Mouse (Mus musculus) frontal cortex, adult 2 months (tissue): ENCODE data around the gene Ushbp1. TPM values are rescaled to one million over a fixed set of nuclear protein-coding genes. Genes with fewer than 3 reads are reported as not detected.

ENCODE experiments used
- DNase-seq, 2 experiments: peaks; one replicate each; pipeline ENCODE4 v3.0.0; 2022; ENCODE audit warnings: low spot score in 1 of 2; ENCODE audit errors: extremely low spot score in 1 of 2
- polyA plus RNA-seq: library from polyadenylated mRNA; depleted of rRNA; stranded (reverse); fragments of >200 nt; gene quantifications from 2 replicates; pipeline ENCODE4 v1.2.3, GENCODE M21; 2012

The Ushbp1 gene
- polyA plus RNA-seq, 1 experiment: 11.8 TPM

GRCm38 (mm10) chr8:71395071-71395470, 531 bp downstream of the Ushbp1 start:
- no peak for DNase-seq

- DNase-seq: no peak
Observed at GRCm38 (mm10) chr8:71394481-71394880, 1.1 kb downstream of the Ushbp1 start.

- no peak for DNase-seq
Observed at GRCm38 (mm10) chr8:71392871-71393270, 2.7 kb downstream of the Ushbp1 start.

- no peak for DNase-seq
Observed at GRCm38 (mm10) chr8:71392391-71392790, 3.2 kb downstream of the Ushbp1 start.

- no peak for DNase-seq
Observed at GRCm38 (mm10) chr8:71391696-71392095, 3.9 kb downstream of the Ushbp1 start.

- no peak for DNase-seq
Observed at GRCm38 (mm10) chr8:71388267-71388666, 7.3 kb downstream of the Ushbp1 start.

- DNase-seq: no peak
Observed at GRCm38 (mm10) chr8:71385212-71385835, 10.3 kb downstream of the Ushbp1 start.

- no peak for DNase-seq
Observed at GRCm38 (mm10) chr8:71383860-71384259, 11.7 kb downstream of the Ushbp1 start.

- DNase-seq: no peak
Observed at GRCm38 (mm10) chr8:71383396-71383795, 12.2 kb downstream of the Ushbp1 start.

- DNase-seq: peak in 1 of 2 experiments; percentile 65
Observed at GRCm38 (mm10) chr8:71381971-71382961, 13.3 kb downstream of the Ushbp1 start.

GRCm38 (mm10) chr8:71381421-71381970, 14.1 kb downstream of the Ushbp1 start, which contains the start of gene Nr2f6:
Nr2f6 (minus strand) TSS chr8:71381960.
- no peak for DNase-seq

- DNase-seq: no peak
Observed at GRCm38 (mm10) chr8:71380178-71381171, 15.1 kb downstream of the Ushbp1 start.

GRCm38 (mm10) chr8:71379512-71380075, 16.0 kb downstream of the Ushbp1 start:
- DNase-seq: no peak

- no peak for DNase-seq
Observed at GRCm38 (mm10) chr8:71379008-71379407, 16.6 kb downstream of the Ushbp1 start.

GRCm38 (mm10) chr8:71376423-71377030, 19.1 kb downstream of the Ushbp1 start:
- DNase-seq: no peak

- peak in 1 of 2 experiments; percentile 69 for DNase-seq
Observed at GRCm38 (mm10) chr8:71375581-71376422, 19.8 kb downstream of the Ushbp1 start.

GRCm38 (mm10) chr8:71374616-71375206, 20.9 kb downstream of the Ushbp1 start:
- DNase-seq: no peak

GRCm38 (mm10) chr8:71373000-71373399, 22.6 kb downstream of the Ushbp1 start:
- DNase-seq: no peak
